Comparison of ENCODE assay signal across 17 mouse cellular contexts in the genomic region with DNA sequence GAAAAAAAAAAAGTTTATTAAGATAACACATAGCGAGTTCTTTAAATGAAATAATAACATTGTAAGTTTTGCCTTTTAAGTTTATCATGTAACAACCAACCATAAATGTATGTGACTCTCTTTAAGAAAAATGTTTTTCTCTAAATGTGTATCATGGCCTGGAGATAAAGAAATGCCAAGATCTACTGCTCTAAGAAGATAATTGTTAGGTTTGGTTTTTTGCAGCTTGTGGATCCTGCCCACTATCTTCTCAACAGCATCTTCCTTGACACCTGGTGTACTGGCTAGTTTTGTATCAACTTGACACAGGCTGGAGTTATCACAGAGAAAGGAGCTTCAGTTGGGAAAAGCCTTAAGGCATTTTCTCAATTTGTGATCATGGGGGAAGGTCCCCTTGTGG. TPM values are rescaled to one million over a fixed set of nuclear protein-coding genes. Genes with fewer than 3 reads are reported as not detected.
"Had no signal": no experiment of that assay in that cellular context is flagged by ENCODE, and none has a peak within 500 bp of the region (broad histone marks: within the 10 kb centered on the region; RNA-seq: fewer than 3 reads in every experiment).

No protein-coding gene starts in this region.

- DNase-seq: retina, postnatal 1 day; right cerebral cortex, adult 18-20 months; right cerebral cortex, postnatal 14 days; right cerebral cortex, postnatal 25 days; right cerebral cortex, postnatal 4 days; spleen, adult 18-20 months; thymus, adult 18-20 months; thymus, adult 2 months; thymus, postnatal 14 days; thymus, postnatal 25 days; thymus, postnatal 4 days had no signal

- H3K9me3 ChIP-seq: neural tube, embryonic 12.5 days; neural tube, embryonic 13.5 days; neural tube, embryonic 15.5 days; stomach, embryonic 15.5 days had no signal

- H3K4me3 ChIP-seq: neural tube, embryonic 12.5 days; neural tube, embryonic 13.5 days; neural tube, embryonic 15.5 days; stomach, embryonic 15.5 days had no signal

- H3K27ac ChIP-seq: neural tube, embryonic 12.5 days; neural tube, embryonic 13.5 days; neural tube, embryonic 15.5 days; stomach, embryonic 15.5 days; stomach, postnatal 0 days had no signal

- H3K9ac ChIP-seq: neural tube, embryonic 12.5 days; neural tube, embryonic 13.5 days; neural tube, embryonic 15.5 days; stomach, embryonic 15.5 days had no signal

- H3K36me3 ChIP-seq: neural tube, embryonic 12.5 days; neural tube, embryonic 13.5 days; neural tube, embryonic 15.5 days; stomach, embryonic 15.5 days had no signal

RNA-seq across cellular contexts. Expression of a gene that starts 19.8 kb away (rescaled TPM):
- total RNA-seq: neutrophil, adult 5-6 weeks had no signal
